Mouse (Mus musculus) midbrain, embryonic 12.5 days (tissue): ENCODE measurements at regions not wholly inside any gene's neighbourhood (a gene's known extent, or its start where the extent isn't known, plus 50 kb on each side); places are given as distances from the start of the nearest gene placed in this dataset.
"Not testable (repeated sequence)": the region's sequence is repeated elsewhere in the genome, so short reads cannot be mapped to it uniquely, and the experiment has no call there.

Experiments used
- ATAC-seq: fragments of 200-750 bp; cut with Nextera tagmentation; 2 replicates; pipeline ENCODE4 v1.8.0; 2017; ENCODE audit warnings: low read depth, moderate TSS enrichment, moderate library complexity; ENCODE audit not compliant: low FRiP score
- H3K27ac ChIP-seq: fragments of 300-500 bp; sonication (generic); replicated peaks from 2 replicates; pipeline ENCODE4 v1.5.1; 2016; ENCODE audit warnings: mild to moderate bottlenecking
- H3K27me3 ChIP-seq: fragments of 300-500 bp; sonication (generic); 2 replicates; pipeline ENCODE4 v1.6.1; 2016; ENCODE audit warnings: mild to moderate bottlenecking
- H3K36me3 ChIP-seq: fragments of 300-500 bp; sonication (generic); 2 replicates; pipeline ENCODE4 v1.6.1; 2016
- H3K4me1 ChIP-seq: fragments of 300-500 bp; sonication (generic); 2 replicates; pipeline ENCODE4 v1.6.1; 2016
- H3K4me2 ChIP-seq: fragments of 300-500 bp; sonication (generic); replicated peaks from 2 replicates; pipeline ENCODE4 v1.6.1; 2016; ENCODE audit warnings: mild to moderate bottlenecking, moderate library complexity
- H3K4me3 ChIP-seq: fragments of 300-500 bp; sonication (generic); 2 replicates; pipeline ENCODE4 v1.5.1; 2016; ENCODE audit warnings: mild to moderate bottlenecking
- H3K9ac ChIP-seq: fragments of 300-500 bp; sonication (generic); replicated peaks from 2 replicates; pipeline ENCODE4 v1.6.1; 2016; ENCODE audit warnings: mild to moderate bottlenecking, moderate library complexity
- H3K9me3 ChIP-seq: fragments of 300-500 bp; sonication (generic); 2 replicates; pipeline ENCODE4 v1.6.1; 2016; ENCODE audit warnings: mild to moderate bottlenecking
- WGBS: fragments of 180-500 bp; shearing (Covaris S2); methylation state at CpG from one replicate; pipeline ENCODE4 v1.1.7; 2016; 5-methylcytosine and 5-hydroxymethylcytosine counted together

GRCm38 (mm10) chr13:78883062-78883461 lies 683.5 kb upstream of the Nr2f1 start:
- WGBS = 90% methylated on average over 1 of the region's 1 CpGs
- no peaks in the 10 kb centered on the region for H3K27me3 ChIP-seq
- H3K4me3 ChIP-seq = no peak overlapping the region
- H3K9me3 ChIP-seq = no peaks in the 10 kb centered on the region
- H3K4me2 ChIP-seq = no peak overlapping the region
- H3K36me3 ChIP-seq = no peaks in the 10 kb centered on the region
- H3K27ac ChIP-seq = no peak overlapping the region
- H3K4me1 ChIP-seq = no peaks in the 10 kb centered on the region
- ATAC-seq = no peak
- no peak overlapping the region for H3K9ac ChIP-seq

GRCm38 (mm10) chr13:78872582-78872981 lies 673.0 kb upstream of the Nr2f1 start:
- Histone ChIP-seq H3K36me3 (no peaks in the 10 kb centered on the region), H3K4me1 (peaks cover 3% of the 10 kb centered on the region; the same call in 1 of the 2 replicates), H3K27me3 (no peaks in the 10 kb centered on the region), H3K9ac (no peak overlapping the region), H3K9me3 (no peaks in the 10 kb centered on the region), H3K4me3 (no peak overlapping the region), H3K27ac (no peak overlapping the region), H3K4me2 (no peak overlapping the region)
- no peak for ATAC-seq
- WGBS = 49% methylated on average over 5 of the region's 5 CpGs

- Histone ChIP-seq H3K4me2 (no peak overlapping the region), H3K27ac (no peak overlapping the region), H3K36me3 (no peaks in the 10 kb centered on the region), H3K27me3 (no peaks in the 10 kb centered on the region), H3K9me3 (no peaks in the 10 kb centered on the region), H3K4me1 (peaks cover 3% of the 10 kb centered on the region; the same call in 1 of the 2 replicates), H3K4me3 (no peak overlapping the region), H3K9ac (no peak overlapping the region)
- no peak for ATAC-seq
- 49% methylated on average over 6 of the region's 6 CpGs for WGBS
These were observed 672.4 kb upstream of the Nr2f1 start for GRCm38 (mm10) chr13:78871976-78872375.

GRCm38 (mm10) chr13:78871254-78871653 lies 671.7 kb upstream of the Nr2f1 start:
- ATAC-seq = no peak
- Histone ChIP-seq H3K27me3 (no peaks in the 10 kb centered on the region), H3K9ac (no peak overlapping the region), H3K4me2 (no peak overlapping the region), H3K9me3 (no peaks in the 10 kb centered on the region), H3K4me3 (no peak overlapping the region), H3K36me3 (no peaks in the 10 kb centered on the region), H3K4me1 (peaks cover 3% of the 10 kb centered on the region; the same call in 1 of the 2 replicates), H3K27ac (no peak overlapping the region)
- WGBS = 93% methylated on average over 2 of the region's 2 CpGs

GRCm38 (mm10) chr13:78824357-78824756 lies 624.8 kb upstream of the Nr2f1 start:
- not testable (repeated sequence) for H3K27ac ChIP-seq, H3K27me3 ChIP-seq, H3K9me3 ChIP-seq, H3K4me1 ChIP-seq, ATAC-seq, H3K4me2 ChIP-seq, H3K4me3 ChIP-seq, H3K36me3 ChIP-seq, H3K9ac ChIP-seq
- WGBS = 87% methylated on average over 4 of the region's 4 CpGs

DNA sequence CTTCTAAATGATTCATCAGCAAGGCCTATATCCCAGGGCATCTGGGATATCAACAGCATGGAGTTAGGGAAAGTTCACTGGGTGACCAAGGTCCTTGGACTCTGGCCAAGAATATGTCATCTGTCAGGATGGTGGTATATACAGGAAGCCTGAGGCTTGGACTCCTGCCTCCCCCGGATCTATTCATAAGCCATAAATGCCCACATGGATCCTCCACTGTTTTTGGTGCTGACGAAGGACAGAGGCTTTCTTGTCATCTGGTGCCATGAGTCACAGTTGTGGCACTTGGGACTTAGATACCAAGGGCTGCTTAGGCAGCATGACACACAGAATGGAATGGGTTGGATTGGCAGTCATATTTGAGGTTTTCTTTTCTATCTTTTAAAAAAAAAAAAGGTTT lies 610.1 kb upstream of the Nr2f1 start:
- no peak for ATAC-seq
- Histone ChIP-seq H3K27ac (no peak overlapping the region), H3K9me3 (no peaks in the 10 kb centered on the region), H3K4me3 (no peak overlapping the region), H3K27me3 (no peaks in the 10 kb centered on the region), H3K4me2 (no peak overlapping the region), H3K4me1 (no peaks in the 10 kb centered on the region), H3K36me3 (no peaks in the 10 kb centered on the region), H3K9ac (no peak overlapping the region)
- WGBS = 77% methylated on average over 2 of the region's 2 CpGs

DNA sequence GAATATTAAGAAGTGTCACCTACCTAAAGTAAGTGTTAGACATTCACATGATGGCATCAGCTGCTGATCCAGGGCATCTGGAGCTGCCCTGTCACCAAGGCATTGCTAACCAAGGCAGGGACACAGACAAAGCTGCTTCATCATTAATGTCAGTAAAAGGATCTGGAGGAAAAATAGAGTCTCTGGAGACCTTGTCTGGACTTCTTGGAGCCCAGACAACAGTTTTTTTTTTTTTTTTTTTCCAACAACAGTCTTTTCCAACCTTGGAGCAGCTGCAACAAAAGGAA lies 603.2 kb upstream of the Nr2f1 start:
- H3K9ac ChIP-seq = no peak overlapping the region

DNA sequence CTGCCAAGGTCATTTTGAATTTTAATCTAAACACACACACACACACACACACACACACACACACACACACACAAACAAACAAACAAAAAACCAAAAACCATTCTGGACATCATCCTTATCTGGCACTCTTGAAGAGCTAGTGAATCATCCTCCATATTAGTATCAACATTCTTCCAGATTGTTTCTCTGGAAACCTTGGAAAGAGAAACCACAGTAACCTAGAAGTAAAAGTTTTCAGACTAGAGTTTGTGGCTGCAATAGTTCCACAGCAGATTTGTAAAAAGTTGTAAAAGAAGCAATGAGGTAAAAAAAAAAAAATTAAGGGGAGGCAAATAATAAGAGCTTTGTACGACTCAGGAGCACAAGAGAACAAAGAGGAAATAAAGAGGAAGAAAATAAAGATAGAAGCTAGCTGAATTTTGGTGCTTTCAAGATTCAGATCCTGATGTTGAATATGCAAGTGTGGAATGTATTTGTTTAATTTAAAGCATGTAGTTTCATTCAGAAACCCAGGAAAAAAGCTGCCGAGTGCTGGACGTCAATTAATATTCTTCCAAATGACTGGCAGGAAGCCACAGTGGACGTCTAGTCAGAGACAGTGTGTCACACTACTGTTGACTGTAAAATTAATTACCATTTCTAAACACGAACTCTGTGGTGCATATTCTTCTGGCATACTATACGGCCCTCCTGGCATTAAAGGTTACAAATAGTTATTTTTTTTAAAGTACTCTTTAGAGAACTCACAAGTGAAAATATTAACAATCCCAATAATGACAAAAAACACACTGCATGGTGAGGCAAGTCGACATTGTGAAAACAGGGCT lies 602.7 kb upstream of the Nr2f1 start:
- 64% methylated on average over 7 of the region's 7 CpGs for WGBS
- Histone ChIP-seq H3K4me3 (no peak overlapping the region), H3K9ac (no peak overlapping the region), H3K4me2 (no peak overlapping the region), H3K27ac (no peak overlapping the region), H3K9me3 (no peaks in the 10 kb centered on the region), H3K36me3 (no peaks in the 10 kb centered on the region), H3K27me3 (no peaks in the 10 kb centered on the region), H3K4me1 (no peaks in the 10 kb centered on the region)
- ATAC-seq = no peak

More for the DNA sequence above, 603.2 kb upstream of the Nr2f1 start:
- H3K27me3 ChIP-seq = no peaks in the 10 kb centered on the region
- no peak overlapping the region for H3K4me2 ChIP-seq
- no peaks in the 10 kb centered on the region for H3K4me1 ChIP-seq
- no peak for ATAC-seq
- H3K9me3 ChIP-seq = no peaks in the 10 kb centered on the region
- no peak overlapping the region for H3K27ac ChIP-seq
- no peaks in the 10 kb centered on the region for H3K36me3 ChIP-seq
- H3K4me3 ChIP-seq = no peak overlapping the region

DNA sequence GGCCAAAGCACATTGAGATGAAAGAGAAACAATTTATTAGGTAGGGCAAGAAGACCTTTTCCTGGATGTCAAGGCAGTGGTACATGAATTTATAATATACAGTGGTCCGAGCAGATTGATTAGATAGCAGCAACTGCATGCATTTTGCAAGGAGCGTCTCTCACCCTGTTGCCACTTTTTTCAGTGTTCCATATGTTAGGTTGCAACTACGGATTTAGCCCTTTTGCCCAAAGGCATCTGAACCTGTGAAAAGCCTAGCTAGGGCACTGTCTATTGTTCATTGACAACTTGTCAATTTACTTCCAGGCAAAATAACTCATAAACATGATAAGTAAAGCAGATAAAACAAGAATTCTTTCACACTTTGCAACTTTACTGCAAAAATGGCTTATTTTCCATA lies 600.1 kb upstream of the Nr2f1 start:
- WGBS = 89% methylated on average over 3 of the region's 3 CpGs
- Histone ChIP-seq H3K4me2 (no peak overlapping the region), H3K36me3 (no peaks in the 10 kb centered on the region), H3K27me3 (no peaks in the 10 kb centered on the region), H3K9ac (no peak overlapping the region), H3K27ac (no peak overlapping the region), H3K4me1 (no peaks in the 10 kb centered on the region), H3K4me3 (no peak overlapping the region), H3K9me3 (no peaks in the 10 kb centered on the region)
- no peak for ATAC-seq

GRCm38 (mm10) chr13:78795228-78795627 lies 595.7 kb upstream of the Nr2f1 start:
- no peaks in the 10 kb centered on the region for H3K4me1 ChIP-seq
- no peak overlapping the region for H3K4me2 ChIP-seq
- H3K4me3 ChIP-seq = no peak overlapping the region
- no peaks in the 10 kb centered on the region for H3K9me3 ChIP-seq
- H3K27ac ChIP-seq = no peak overlapping the region
- no peaks in the 10 kb centered on the region for H3K27me3 ChIP-seq
- H3K36me3 ChIP-seq = no peaks in the 10 kb centered on the region
- no peak overlapping the region for H3K9ac ChIP-seq
- ATAC-seq = no peak

DNA sequence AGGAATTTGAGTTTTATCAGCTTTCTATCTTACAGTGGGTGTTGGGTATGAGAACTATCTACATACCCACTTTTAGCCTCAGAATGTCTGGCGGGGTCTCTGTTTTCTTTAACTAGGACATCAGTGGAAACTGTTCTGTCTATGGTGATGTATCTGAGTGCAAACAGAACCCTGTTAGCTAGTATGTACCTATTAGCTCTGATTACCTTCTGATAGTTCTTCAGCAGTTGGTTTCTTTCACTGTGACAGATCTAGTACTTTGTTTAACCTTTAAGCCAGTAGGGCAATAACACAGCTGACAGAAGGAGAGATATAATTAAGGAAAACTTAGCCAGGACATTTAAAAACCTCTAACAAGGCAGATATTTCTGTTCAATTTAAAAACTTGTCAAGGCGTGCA lies 584.7 kb upstream of the Nr2f1 start:
- Histone ChIP-seq H3K27ac (no peak overlapping the region), H3K36me3 (no peaks in the 10 kb centered on the region), H3K4me1 (no peaks in the 10 kb centered on the region), H3K4me3 (no peak overlapping the region), H3K9me3 (no peaks in the 10 kb centered on the region), H3K27me3 (no peaks in the 10 kb centered on the region), H3K4me2 (no peak overlapping the region), H3K9ac (no peak overlapping the region)
- 92% methylated on average over 2 of the region's 2 CpGs for WGBS
- no peak for ATAC-seq

- no peak overlapping the region for H3K4me3 ChIP-seq
- no peak for ATAC-seq
- H3K4me2 ChIP-seq = no peak overlapping the region
- no peak overlapping the region for H3K9ac ChIP-seq
- H3K9me3 ChIP-seq = no peaks in the 10 kb centered on the region
- H3K27ac ChIP-seq = no peak overlapping the region
- no peaks in the 10 kb centered on the region for H3K27me3 ChIP-seq
- H3K36me3 ChIP-seq = no peaks in the 10 kb centered on the region
- 66% methylated on average over 1 of the region's 1 CpGs for WGBS
- no peaks in the 10 kb centered on the region for H3K4me1 ChIP-seq
These were observed 584.2 kb upstream of the Nr2f1 start for GRCm38 (mm10) chr13:78783591-78784240.
